ENCODE assay signal across 22 mouse cellular contexts in the genomic region with DNA sequence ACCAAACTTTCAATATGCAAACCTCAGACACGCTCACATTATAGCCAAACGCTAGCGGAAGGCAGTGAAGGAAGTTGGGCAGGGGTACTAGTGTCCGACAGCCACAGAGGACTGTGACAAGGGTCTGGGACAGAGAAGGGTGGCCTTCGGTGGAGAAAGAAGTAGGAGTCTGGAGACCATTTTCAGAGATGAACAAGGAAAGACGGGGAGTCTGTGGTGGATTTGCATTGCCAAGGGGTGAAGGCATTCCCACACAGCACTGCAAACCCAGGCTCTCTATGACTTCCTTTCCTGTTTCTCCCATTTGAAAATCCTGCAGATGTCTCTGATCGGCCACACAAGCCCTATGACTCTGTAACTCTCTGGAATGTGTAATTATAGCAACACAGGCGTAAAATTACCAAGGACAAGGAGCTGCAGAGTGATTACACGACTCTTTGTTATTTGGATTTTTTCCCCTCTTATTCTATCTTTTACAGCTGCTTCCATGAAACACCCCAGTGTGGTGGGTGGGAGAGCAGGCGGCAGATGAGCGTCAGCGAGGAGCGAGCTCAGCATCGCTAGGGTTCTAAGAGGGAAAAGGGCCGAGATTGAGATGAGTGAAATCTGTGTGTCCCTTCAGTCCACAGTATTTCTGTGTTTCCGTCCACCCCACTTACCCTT.
DNase-seq lines count a peak whose midpoint lies in the region; ATAC-seq and TF ChIP-seq lines count a peak whose summit lies in the region.
"Had no signal": no experiment of that assay in that cellular context is flagged by ENCODE, and none has a peak within 500 bp of the region (broad histone marks: within the 10 kb centered on the region; RNA-seq: fewer than 3 reads in every experiment).

No protein-coding gene starts in this region.

- H3K27ac ChIP-seq in forebrain, embryonic 14.5 days (ENCODE audit: low read depth, low read length): no peak overlapping the region
- no peak overlapping the region for H3K27ac ChIP-seq in forebrain, embryonic 11.5 days (ENCODE audit: low read depth, low read length)
- H3K27ac ChIP-seq in kidney, postnatal 0 days: no peak overlapping the region
- H3K27ac ChIP-seq: hindbrain, embryonic 15.5 days; stomach, postnatal 0 days had no signal

- WGBS in forebrain, embryonic 14.5 days: 83% methylated on average over 16 of the region's 16 CpGs
- WGBS in forebrain, embryonic 11.5 days: 87% methylated on average over 16 of the region's 16 CpGs
- WGBS in kidney, postnatal 0 days: 72% methylated on average over 16 of the region's 16 CpGs

- no peak for TF ChIP-seq CTCF in kidney, postnatal 0 days (IDR thresholded peaks at IDR 0.05; ENCODE audit: low read depth)

- no peak for DNase-seq in forebrain, embryonic 14.5 days (ENCODE audit: low spot score)
- DNase-seq in forebrain, embryonic 11.5 days (ENCODE audit: low spot score): no peak
- peak; percentile 26 for DNase-seq in kidney, postnatal 0 days (ENCODE audit: low spot score)
- no peak for DNase-seq in kidney, postnatal 14 days
- DNase-seq in testis, postnatal 10 days (ENCODE audit: low spot score): peak; percentile 27
- no peak for DNase-seq in testis, postnatal 14 days (ENCODE audit: low spot score)
- DNase-seq: adrenal gland, postnatal 36 days; cerebellum, adult 2 months; cerebellum, postnatal 36 days; gastrocnemius, postnatal 25 days; heart, postnatal 10 days; left cerebral cortex, postnatal 4 days; liver, postnatal 0 days; lung, postnatal 4 days; thymus, postnatal 25 days had no signal

- H3K4me3 ChIP-seq in forebrain, embryonic 14.5 days (ENCODE audit: low read depth, low read length): no peak overlapping the region
- H3K4me3 ChIP-seq in forebrain, embryonic 11.5 days (ENCODE audit: low read depth, low read length): no peak overlapping the region
- no peak overlapping the region for H3K4me3 ChIP-seq in kidney, postnatal 0 days (replicated peaks; ENCODE audit: low read depth, low read length)
- H3K4me3 ChIP-seq: erythroblast, embryonic 14.5 days; hindbrain, embryonic 15.5 days had no signal

- no peaks in the 10 kb centered on the region for H3K36me3 ChIP-seq in forebrain, embryonic 14.5 days (ENCODE audit: control insufficient read depth, insufficient read depth, low read length)
- H3K36me3 ChIP-seq in forebrain, embryonic 11.5 days (ENCODE audit: control insufficient read depth, insufficient read depth, low read length): no peaks in the 10 kb centered on the region
- no peaks in the 10 kb centered on the region for H3K36me3 ChIP-seq in kidney, postnatal 0 days (ENCODE audit: insufficient read depth, low read length)
- H3K36me3 ChIP-seq: hindbrain, embryonic 15.5 days had no signal

- peak; percentile 66; the same call in 1 of the 2 replicates for ATAC-seq in forebrain, embryonic 14.5 days
- no peak for ATAC-seq in forebrain, embryonic 11.5 days (replicated peaks; ENCODE audit: low FRiP score)
- no peak for ATAC-seq in kidney, postnatal 0 days (replicated peaks; ENCODE audit: low FRiP score, low read depth)
- no peak for ATAC-seq in inflammation-experienced regulatory T-cells, adult 6 months
- ATAC-seq: intestine, embryonic 16.5 days; liver, postnatal 0 days had no signal

- no peaks in the 10 kb centered on the region for H3K9me3 ChIP-seq in forebrain, embryonic 14.5 days (replicated peaks; ENCODE audit: control insufficient read depth, low read length)
- H3K9me3 ChIP-seq in forebrain, embryonic 11.5 days (ENCODE audit: control insufficient read depth, low read length): no peaks in the 10 kb centered on the region
- no peaks in the 10 kb centered on the region for H3K9me3 ChIP-seq in kidney, postnatal 0 days (replicated peaks; ENCODE audit: low read length)
- H3K9me3 ChIP-seq: hindbrain, embryonic 15.5 days had no signal

- no peak overlapping the region for H3K9ac ChIP-seq in forebrain, embryonic 14.5 days (ENCODE audit: low read length)
- H3K9ac ChIP-seq in forebrain, embryonic 11.5 days (ENCODE audit: low read length): no peak overlapping the region
- H3K9ac ChIP-seq in kidney, postnatal 0 days (ENCODE audit: low read depth, low read length): no peak overlapping the region
- H3K9ac ChIP-seq: hindbrain, embryonic 15.5 days; liver, postnatal 0 days had no signal

- H3K4me1 ChIP-seq in forebrain, embryonic 14.5 days (ENCODE audit: control insufficient read depth, insufficient read depth, low read length): no peaks in the 10 kb centered on the region
- no peaks in the 10 kb centered on the region for H3K4me1 ChIP-seq in forebrain, embryonic 11.5 days (replicated peaks; ENCODE audit: control insufficient read depth, insufficient read depth, low read length)
- no peaks in the 10 kb centered on the region for H3K4me1 ChIP-seq in kidney, postnatal 0 days (replicated peaks; ENCODE audit: insufficient read depth, low read length)
- H3K4me1 ChIP-seq: hindbrain, embryonic 15.5 days had no signal

- no peaks in the 10 kb centered on the region for H3K27me3 ChIP-seq in forebrain, embryonic 14.5 days (replicated peaks; ENCODE audit: control insufficient read depth, insufficient read depth, low read length)
- H3K27me3 ChIP-seq in forebrain, embryonic 11.5 days (ENCODE audit: control insufficient read depth, insufficient read depth, low read length): no peaks in the 10 kb centered on the region
- no peaks in the 10 kb centered on the region for H3K27me3 ChIP-seq in kidney, postnatal 0 days (ENCODE audit: insufficient read depth, low read length)
- H3K27me3 ChIP-seq: CH12.LX; hindbrain, embryonic 15.5 days had no signal

- H3K4me2 ChIP-seq in forebrain, embryonic 14.5 days (ENCODE audit: low read length): no peak overlapping the region
- no peak overlapping the region for H3K4me2 ChIP-seq in forebrain, embryonic 11.5 days (ENCODE audit: low read depth, low read length, severe bottlenecking)
- H3K4me2 ChIP-seq in kidney, postnatal 0 days (ENCODE audit: low read length): no peak overlapping the region
- H3K4me2 ChIP-seq: heart, embryonic 11.5 days; hindbrain, embryonic 15.5 days had no signal

Comparison
In these comparisons a context has a peak if more than half of its experiments do, and no peak if none do; other contexts are left out.
1. DNase-seq: peak in kidney, postnatal 0 days (single experiment) and testis, postnatal 10 days (single experiment); none in forebrain, embryonic 14.5 days (single experiment), forebrain, embryonic 11.5 days (single experiment), kidney, postnatal 14 days (single experiment) and testis, postnatal 14 days (single experiment).